Mouse (Mus musculus) MEL (cell line): ENCODE measurements around the gene Oxsr1. TPM values are rescaled to one million over a fixed set of nuclear protein-coding genes. Genes with fewer than 3 reads are reported as not detected.

Source experiments
- DNase-seq: peaks from one replicate; pipeline ENCODE4 v3.0.0; 2011; ENCODE audit warnings: low read depth, low spot score
- H3K27ac ChIP-seq: 2 replicates; pipeline ENCODE4 v1.5.1; 2012; ENCODE audit warnings: low read depth, mild to moderate bottlenecking, control low read depth, low read length, moderate library complexity; ENCODE audit not compliant: control insufficient read depth
- H3K27me3 ChIP-seq, 2 experiments: fragments of 150-350 bp in 1 of 2; sonication (generic) in 1 of 2; 2 replicates each; pipeline ENCODE4 v1.6.1; 2012; ENCODE audit warnings: low read length in 2 of 2, mild to moderate bottlenecking in 2 of 2, improper control_type of control experiment in 1 of 2, moderate library complexity in 1 of 2; ENCODE audit not compliant: insufficient read depth in 2 of 2, control insufficient read depth in 1 of 2
- H3K36me3 ChIP-seq, 2 experiments: 2 replicates each; pipeline ENCODE4 v1.6.1; 2012 to 2014; ENCODE audit warnings: low read length in 2 of 2, improper control_type of control experiment in 1 of 2, inconsistent platforms in 1 of 2, mild to moderate bottlenecking in 1 of 2; ENCODE audit not compliant: insufficient read depth in 2 of 2, control insufficient read depth in 1 of 2
- H3K4me1 ChIP-seq, 2 experiments: fragments of 150-350 bp in 1 of 2; sonication (generic) in 1 of 2; 2 replicates each; pipeline ENCODE4 v1.6.1; 2012; ENCODE audit warnings: low read length in 2 of 2, improper control_type of control experiment in 1 of 2, mild to moderate bottlenecking in 1 of 2; ENCODE audit not compliant: insufficient read depth in 2 of 2, control insufficient read depth in 1 of 2
- H3K4me3 ChIP-seq, 2 experiments: fragments of 150-350 bp in 1 of 2; sonication (generic) in 1 of 2; 2 replicates each; pipeline ENCODE4 v1.5.1; 2012; ENCODE audit warnings: low read depth in 2 of 2, low read length in 2 of 2, mild to moderate bottlenecking in 2 of 2, moderate library complexity in 2 of 2, control low read depth in 1 of 2, improper control_type of control experiment in 1 of 2; ENCODE audit not compliant: control insufficient read depth in 1 of 2, insufficient read depth in 1 of 2
- H3K79me2 ChIP-seq: 2 replicates; pipeline ENCODE4 v1.6.1; 2012; ENCODE audit warnings: mild to moderate bottlenecking, low read length, moderate library complexity; ENCODE audit not compliant: control insufficient read depth, poor library complexity, insufficient read depth
- H3K9ac ChIP-seq: 2 replicates; pipeline ENCODE4 v1.6.1; 2012; ENCODE audit warnings: low read depth, mild to moderate bottlenecking, control low read depth, low read length, moderate library complexity; ENCODE audit not compliant: control insufficient read depth, poor library complexity, severe bottlenecking
- H3K9me3 ChIP-seq: fragments of 150-350 bp; sonication (generic); replicated peaks from 2 replicates; pipeline ENCODE4 v1.6.1; 2012; ENCODE audit warnings: mild to moderate bottlenecking, low read length, improper control_type of control experiment, moderate library complexity; ENCODE audit not compliant: insufficient read depth
- BHLHE40 ChIP-seq: IDR thresholded peaks from 2 replicates; pipeline ENCODE4 v1.6.1; 2012; ENCODE audit warnings: low read depth, mild to moderate bottlenecking, inconsistent platforms, low read length, improper control_type of control experiment, borderline replicate concordance
- CHD1 ChIP-seq: IDR thresholded peaks from 2 replicates; pipeline ENCODE4 v1.6.1; 2012; ENCODE audit warnings: low read depth, mild to moderate bottlenecking, inconsistent platforms, low read length, improper control_type of control experiment
- ELF1 ChIP-seq: IDR thresholded peaks from 2 replicates; pipeline ENCODE4 v1.6.1; 2014; ENCODE audit warnings: low read depth, mild to moderate bottlenecking, inconsistent platforms, low read length, improper control_type of control experiment, moderate library complexity
- ETS1 ChIP-seq: IDR thresholded peaks from 2 replicates; pipeline ENCODE4 v1.6.1; 2012; ENCODE audit warnings: low read depth, mild to moderate bottlenecking, inconsistent platforms, low read length, improper control_type of control experiment, moderate library complexity
- GABPA ChIP-seq: IDR thresholded peaks from 2 replicates; pipeline ENCODE4 v1.6.1; 2012; ENCODE audit warnings: low read depth, mild to moderate bottlenecking, inconsistent platforms, low read length, improper control_type of control experiment, moderate library complexity
- JUND ChIP-seq: IDR thresholded peaks from 2 replicates; pipeline ENCODE4 v1.6.1; 2011; ENCODE audit warnings: low read depth, mild to moderate bottlenecking, improper control_type of control experiment, low read length
- MAX ChIP-seq: IDR thresholded peaks from 2 replicates; pipeline ENCODE4 v1.6.1; 2011; ENCODE audit warnings: low read length, improper control_type of control experiment
- MXI1 ChIP-seq: IDR thresholded peaks from 2 replicates; pipeline ENCODE4 v1.6.1; 2011; ENCODE audit warnings: mild to moderate bottlenecking, low read depth, low read length, improper control_type of control experiment
- MYB ChIP-seq: IDR thresholded peaks from 2 replicates; pipeline ENCODE4 v1.6.1; 2011; ENCODE audit warnings: mild to moderate bottlenecking, low read depth, low read length, improper control_type of control experiment
- NELFE ChIP-seq: IDR thresholded peaks from 2 replicates; pipeline ENCODE4 v1.6.1; 2011; ENCODE audit warnings: low read depth, low read length, improper control_type of control experiment
- NRF1 ChIP-seq: IDR thresholded peaks from 2 replicates; pipeline ENCODE4 v1.6.1; 2014; ENCODE audit warnings: low read depth, mild to moderate bottlenecking, inconsistent platforms, low read length, improper control_type of control experiment, moderate library complexity; ENCODE audit not compliant: poor library complexity, insufficient read depth, severe bottlenecking
- POLR2AphosphoS5 ChIP-seq: IDR thresholded peaks from 2 replicates; pipeline ENCODE4 v1.6.1; 2012; ENCODE audit warnings: low read depth, borderline replicate concordance, mild to moderate bottlenecking, inconsistent platforms, low read length, moderate library complexity, mixed read lengths
- SIN3A ChIP-seq: IDR thresholded peaks from 2 replicates; pipeline ENCODE4 v1.6.1; 2012; ENCODE audit warnings: low read length, improper control_type of control experiment, inconsistent platforms
- TAL1 ChIP-seq: IDR thresholded peaks from 2 replicates; pipeline ENCODE4 v1.6.1; 2012; ENCODE audit warnings: mild to moderate bottlenecking, inconsistent platforms, low read length, moderate library complexity, mixed read lengths
- UBTF ChIP-seq: IDR thresholded peaks from 2 replicates; pipeline ENCODE4 v1.6.1; 2012; ENCODE audit warnings: low read depth, mild to moderate bottlenecking, inconsistent platforms, low read length, improper control_type of control experiment, moderate library complexity, borderline replicate concordance; ENCODE audit not compliant: insufficient read depth
- USF1 ChIP-seq: IDR thresholded peaks from 2 replicates; pipeline ENCODE4 v1.6.1; 2014; ENCODE audit warnings: low read depth, mild to moderate bottlenecking, inconsistent platforms, low read length, improper control_type of control experiment, moderate library complexity
- ZC3H11A ChIP-seq: IDR thresholded peaks from 2 replicates; pipeline ENCODE4 v1.6.1; 2012; ENCODE audit warnings: low read depth, mild to moderate bottlenecking, inconsistent platforms, low read length, improper control_type of control experiment
- ZKSCAN1 ChIP-seq: IDR thresholded peaks from 2 replicates; pipeline ENCODE4 v1.6.1; 2012; ENCODE audit warnings: low read depth, mild to moderate bottlenecking, inconsistent platforms, low read length, improper control_type of control experiment, moderate library complexity
- ZNF384 ChIP-seq: IDR thresholded peaks from 2 replicates; pipeline ENCODE4 v1.6.1; 2012; ENCODE audit warnings: low read depth, mild to moderate bottlenecking, inconsistent platforms, low read length, improper control_type of control experiment
- polyA plus RNA-seq, 2 experiments: library from polyadenylated mRNA; stranded (reverse) in 1 of 2; unstranded in 1 of 2; fragments of >175 nt in 1 of 2; fragments of >200 nt in 1 of 2; gene quantifications; 2 replicates each; pipeline versions ENCODE4 v1.2.1 to v1.2.4; 2012; ENCODE audit warnings: low replicate concordance in 2 of 2, low read depth in 1 of 2; ENCODE audit not compliant: insufficient read length in 2 of 2, insufficient read depth in 1 of 2, missing spikeins in 1 of 2
- total RNA-seq: library from RNA; depleted of rRNA; stranded (reverse); fragments of 300-350 nt; gene quantifications from 2 replicates; pipeline ENCODE4 v1.2.3, GENCODE M21; 2012

The Oxsr1 gene
- total and polyA plus RNA-seq, 3 experiments = 25.6 to 304 (median 37.6) TPM

- TF ChIP-seq MAX (peak; percentile 85), MYB (no peak), TAL1 (no peak), JUND (no peak), ZC3H11A (peak; percentile 42), NRF1 (0 out of 2 replicates have a peak, but pooled peaks have one; percentile 26), UBTF (no peak), SIN3A (peak; percentile 78), CHD1 (no peak), ZKSCAN1 (no peak), ELF1 (no peak), GABPA (no peak), BHLHE40 (peak; percentile 27; the same call in 1 of the 2 replicates), NELFE (peak; percentile 72), ZNF384 (no peak), USF1 (peak; percentile 82), MXI1 (peak; percentile 88)
Measured at GRCm38 (mm10) chr9:119357331-119358057, 35.3 kb upstream of the Oxsr1 start, which contains the start of gene Xylb (continued).

- no peaks in the 10 kb centered on the region for H3K27me3 ChIP-seq
- no peak for DNase-seq
- H3K9me3 ChIP-seq = no peaks in the 10 kb centered on the region
- H3K36me3 ChIP-seq = no peaks in the 10 kb centered on the region
- H3K9ac ChIP-seq = no peak overlapping the region
- H3K79me2 ChIP-seq = peaks cover 5% of the 10 kb centered on the region; the same call in 1 of the 2 replicates
- H3K4me1 ChIP-seq = peaks cover 0 to 10% of the 10 kb centered on the region in 2 experiments; a peak in 1 of 4 replicates
- H3K4me3 ChIP-seq = no peak overlapping the region
- no peak overlapping the region for H3K27ac ChIP-seq
- TF ChIP-seq POLR2AphosphoS5 (no peak), ETS1 (no peak), USF1 (no peak)
Measured at GRCm38 (mm10) chr9:119355943-119356342, 33.7 kb upstream of the Oxsr1 start.
